Mouse (Mus musculus) layer of hippocampus, postnatal 25 days (tissue): ENCODE measurements around the gene Scrn1. TPM values are rescaled to one million over a fixed set of nuclear protein-coding genes. Genes with fewer than 3 reads are reported as not detected.

Experiments
- DNase-seq, 2 experiments: peaks; one replicate each; pipeline ENCODE4 v3.0.0; 2022; ENCODE audit warnings: mixed read lengths in 2 of 2, low spot score in 1 of 2; ENCODE audit errors: extremely low spot score in 1 of 2
- total RNA-seq, 2 experiments: library from RNA; stranded (reverse); gene quantifications; 2 replicates each; pipeline ENCODE4 v1.2.3; 2021

The Scrn1 gene
- total RNA-seq, 2 experiments from 2014 or later = 101 to 103 TPM

GRCm38 (mm10) chr6:54537053-54537452 lies 29.2 kb downstream of the Scrn1 start:
- no peak for DNase-seq

GRCm38 (mm10) chr6:54535485-54535884 lies 30.8 kb downstream of the Scrn1 start:
- DNase-seq = no peak

- DNase-seq = no peak
Measured at GRCm38 (mm10) chr6:54531048-54531481, 35.2 kb downstream of the Scrn1 start.

- DNase-seq = no peak
Measured at GRCm38 (mm10) chr6:54530182-54530581, 36.1 kb downstream of the Scrn1 start.

GRCm38 (mm10) chr6:54528666-54529065 lies 37.6 kb downstream of the Scrn1 start:
- DNase-seq = no peak

- no peak for DNase-seq
Measured at GRCm38 (mm10) chr6:54518758-54519157, 47.5 kb downstream of the Scrn1 start.

- no peak for DNase-seq
Measured at GRCm38 (mm10) chr6:54516512-54517134, 49.7 kb downstream of the Scrn1 start.

GRCm38 (mm10) chr6:54512256-54512655 lies 54.0 kb downstream of the Scrn1 start:
- no peak for DNase-seq

GRCm38 (mm10) chr6:54509264-54509663 lies 57.0 kb downstream of the Scrn1 start:
- no peak for DNase-seq

GRCm38 (mm10) chr6:54508256-54508793 lies 58.0 kb downstream of the Scrn1 start:
- DNase-seq = no peak

GRCm38 (mm10) chr6:54507808-54508207 lies 58.5 kb downstream of the Scrn1 start:
- DNase-seq = no peak

- DNase-seq = no peak
Measured at GRCm38 (mm10) chr6:54507002-54507401, 59.3 kb downstream of the Scrn1 start.

- no peak for DNase-seq
Measured at GRCm38 (mm10) chr6:54506318-54506717, 60.0 kb downstream of the Scrn1 start.

- no peak for DNase-seq
Measured at GRCm38 (mm10) chr6:54502661-54503115, 63.6 kb downstream of the Scrn1 start.

GRCm38 (mm10) chr6:54496214-54496613 lies 70.1 kb downstream of the Scrn1 start:
- DNase-seq = no peak

- DNase-seq = no peak
Measured at GRCm38 (mm10) chr6:54494612-54495398, 71.5 kb downstream of the Scrn1 start.

- DNase-seq = no peak
Measured at GRCm38 (mm10) chr6:54494097-54494496, 72.2 kb downstream of the Scrn1 start.

- no peak for DNase-seq
Measured at GRCm38 (mm10) chr6:54491074-54491473, 75.2 kb downstream of the Scrn1 start.

GRCm38 (mm10) chr6:54485973-54486569 lies 80.2 kb downstream of the Scrn1 start:
- no peak for DNase-seq

- no peak for DNase-seq
Measured at GRCm38 (mm10) chr6:54485435-54485901, 80.8 kb downstream of the Scrn1 start.

- DNase-seq = no peak
Measured at GRCm38 (mm10) chr6:54485000-54485399, 81.3 kb downstream of the Scrn1 start.
